Mouse (Mus musculus) regulatory T cell (primary cell): ENCODE data around the gene Oscar.

Source experiments
- in situ Hi-C: fragments of 300-600 bp; cut with MboI, MseI; formaldehyde crosslinking; loops from one replicate; pipeline ENCODE4 v1.15.1; 2025; ENCODE audit warnings: high pct_unique_total_duplicates

Oscar gene

DNA sequence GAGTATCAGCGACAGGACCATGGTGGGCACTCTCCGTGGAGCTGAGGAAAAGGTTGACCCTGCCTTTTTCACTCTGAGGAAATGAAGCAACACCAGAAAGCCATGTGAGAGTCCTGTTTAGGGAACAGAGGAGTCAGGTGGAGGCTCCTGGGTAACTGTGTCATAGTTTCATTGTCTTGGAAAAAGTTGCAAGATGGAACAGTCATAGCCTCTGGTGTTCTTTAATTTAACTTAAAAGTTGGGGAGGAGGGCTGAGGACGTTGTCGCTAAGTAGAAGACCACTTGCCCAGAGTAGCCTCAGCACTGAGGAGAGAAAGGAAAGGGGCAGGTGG lies at the start of gene Oscar:
Gene Oscar (minus strand): TSS at position 101 of the 332 bp plus-strand sequence.
- in situ Hi-C loops: loop anchor here (25.0 kb wide), 2 partner anchors 221 to 521 kb away; partner anchors contain the start of genes Gm15448, Leng8 and Pira2

- in situ Hi-C loops: no loop called here
Observed at GRCm38 (mm10) chr7:3665215-3666114, 49.5 kb upstream of the Oscar start, which contains the start of gene Leng1. Gene Leng1, minus strand, starts transcription at chr7:3665840.

DNA sequence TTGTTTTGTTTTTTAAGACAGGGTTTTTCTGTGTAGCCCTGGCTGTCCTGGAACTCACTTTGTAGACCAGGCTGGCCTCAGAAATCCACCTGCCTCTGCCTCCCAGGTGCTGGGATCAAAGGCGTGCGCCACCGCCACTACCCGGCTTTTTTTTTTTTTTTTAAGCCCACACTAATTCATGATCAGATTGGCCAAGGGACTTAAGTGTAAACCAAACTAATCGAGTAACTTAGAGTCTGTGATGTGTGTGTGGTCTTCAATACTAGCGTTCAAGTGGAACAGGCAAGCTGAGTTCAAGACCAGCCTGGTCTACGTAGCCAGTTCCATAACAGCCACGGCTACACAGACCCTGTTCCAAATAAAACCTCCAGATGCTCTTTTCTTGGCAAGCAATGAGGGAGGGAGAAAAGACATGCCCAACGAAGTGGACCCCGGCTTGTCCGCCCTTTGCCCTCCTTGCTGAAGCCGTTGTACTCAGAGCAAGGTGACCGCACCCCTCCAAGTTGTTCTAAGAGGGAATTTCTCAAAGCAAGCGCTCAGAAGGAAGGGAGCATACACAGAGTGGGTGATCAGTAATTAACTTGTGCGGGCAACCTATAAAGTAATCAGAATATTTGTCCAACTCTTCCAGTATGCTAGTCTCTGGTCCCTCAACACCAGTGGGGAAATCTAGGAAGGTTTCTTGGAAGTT lies 48.7 kb upstream of the Oscar start:
- in situ Hi-C loops: no loop called here

DNA sequence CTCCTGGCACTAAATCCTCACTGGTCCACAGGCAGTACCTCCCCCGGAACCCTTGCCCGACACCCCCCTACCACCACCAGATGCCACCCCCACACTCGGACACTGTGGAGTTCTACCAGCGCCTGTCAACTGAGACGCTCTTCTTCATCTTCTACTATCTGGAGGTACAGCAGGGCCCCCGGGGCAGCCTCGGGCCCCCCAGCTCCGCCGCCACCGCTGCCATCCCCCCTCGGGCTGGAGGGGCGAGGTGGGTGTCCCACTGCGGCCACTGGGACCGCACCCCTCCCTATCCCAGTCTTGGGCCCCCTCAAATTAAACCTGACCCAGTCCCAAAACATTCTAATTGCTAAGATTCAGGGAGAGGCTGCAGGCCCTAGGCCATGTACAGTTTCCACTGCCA lies 42.6 kb upstream of the Oscar start:
- in situ Hi-C loops: no loop called here

GRCm38 (mm10) chr7:3656966-3657365 lies 41.0 kb upstream of the Oscar start:
- in situ Hi-C loops: no loop called here

DNA sequence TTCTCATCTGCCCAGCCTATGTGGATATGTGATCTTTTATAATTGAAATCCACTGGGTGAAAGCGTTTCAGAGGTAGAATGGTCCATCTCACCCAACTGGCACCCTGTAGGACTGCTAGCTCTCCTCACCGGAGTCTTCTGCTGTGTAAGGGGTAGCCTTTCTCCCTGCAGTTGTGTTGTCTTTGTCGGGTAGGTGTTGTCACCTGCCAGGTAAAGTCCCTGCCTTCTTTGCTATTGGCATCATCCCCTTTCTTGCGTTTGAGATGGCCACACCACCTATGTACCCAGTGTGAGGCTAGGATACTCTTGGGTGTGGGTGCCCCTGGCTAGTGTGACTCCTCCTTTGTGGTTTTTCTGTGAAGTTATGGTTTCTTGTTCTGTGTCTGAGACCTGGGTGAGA lies 30.7 kb upstream of the Oscar start:
- in situ Hi-C loops: no loop called here

DNA sequence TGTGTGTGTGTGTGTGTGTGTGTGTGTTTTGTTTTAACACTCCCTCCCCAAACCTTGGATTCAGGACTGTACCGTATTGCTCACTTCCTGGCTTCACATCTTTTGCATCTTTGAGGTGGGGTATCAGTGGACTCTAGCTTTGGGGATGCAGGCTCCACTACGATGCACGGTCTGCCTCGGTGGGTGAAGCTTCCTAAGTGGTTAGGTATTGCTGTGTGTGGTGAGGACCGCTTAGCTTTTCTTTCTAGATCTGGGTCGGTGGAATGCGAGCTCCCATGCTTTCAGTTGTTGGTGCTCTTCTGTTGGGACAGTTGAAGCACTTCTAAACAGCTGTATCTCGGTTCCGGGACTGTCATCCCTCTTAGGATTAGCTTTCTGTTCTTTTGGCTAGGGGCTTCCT lies 30.2 kb upstream of the Oscar start:
- in situ Hi-C loops: no loop called here

- in situ Hi-C loops: no loop called here
Observed at GRCm38 (mm10) chr7:3645488-3646025, 29.6 kb upstream of the Oscar start.

DNA sequence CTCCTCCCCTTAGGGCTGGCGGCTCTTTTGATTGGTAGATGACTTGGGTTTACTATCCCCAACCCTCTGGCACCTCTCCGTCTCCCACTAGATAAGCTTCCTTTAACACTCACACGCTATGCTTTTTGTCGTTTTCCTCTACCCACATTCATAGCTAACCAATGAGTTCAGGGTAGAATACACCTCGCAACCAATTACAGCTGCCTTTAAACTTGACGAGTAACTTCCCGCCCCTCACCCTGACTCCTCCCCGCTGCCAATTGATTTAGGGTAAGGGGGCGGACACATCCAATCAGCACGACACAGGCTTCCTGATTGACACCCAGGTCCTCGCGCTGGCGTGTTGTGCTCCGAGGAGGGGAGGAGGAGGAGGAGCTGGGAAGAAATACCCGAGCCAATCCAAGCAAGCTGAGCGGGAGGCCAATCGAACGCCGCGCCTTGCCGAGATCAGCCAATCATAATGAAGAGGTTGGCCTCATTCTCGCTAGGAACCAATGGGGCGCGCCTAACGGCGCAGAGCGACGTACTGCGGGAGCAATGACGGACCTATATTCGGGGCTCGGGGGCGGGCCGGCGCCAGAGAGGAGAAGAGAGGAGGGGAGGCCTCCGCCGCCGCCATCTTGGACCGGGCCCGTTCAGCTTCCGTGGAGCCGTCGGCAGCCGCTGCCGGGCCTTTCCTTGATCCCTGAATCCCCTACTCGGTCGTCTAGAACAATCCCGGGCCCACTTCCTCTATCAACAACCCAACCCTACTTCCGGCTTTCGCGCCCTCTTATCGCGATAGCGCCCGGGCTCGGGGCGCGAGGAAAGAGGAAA lies 28.9 kb upstream of the Oscar start, which contains the start of gene Cnot3:
Gene Cnot3 (plus strand): TSS at position 597 of the 816 bp plus-strand sequence.
- in situ Hi-C loops: no loop called here

DNA sequence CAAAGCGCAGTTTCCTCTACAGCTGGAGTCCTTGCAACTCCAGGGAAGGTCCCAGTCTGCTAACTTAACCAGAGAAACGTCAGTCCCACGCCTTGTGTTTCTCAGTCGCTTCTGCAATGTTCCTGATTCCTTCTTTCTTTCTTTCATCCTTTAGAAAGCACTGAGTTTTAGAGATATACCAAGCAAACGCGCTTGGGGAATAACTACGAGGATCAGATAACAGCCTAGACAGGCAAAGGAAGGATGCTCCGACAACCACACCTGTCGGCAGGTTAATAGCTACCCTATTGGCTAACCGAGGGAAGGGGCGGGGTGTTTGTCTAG lies 28.4 kb upstream of the Oscar start:
- in situ Hi-C loops: no loop called here

DNA sequence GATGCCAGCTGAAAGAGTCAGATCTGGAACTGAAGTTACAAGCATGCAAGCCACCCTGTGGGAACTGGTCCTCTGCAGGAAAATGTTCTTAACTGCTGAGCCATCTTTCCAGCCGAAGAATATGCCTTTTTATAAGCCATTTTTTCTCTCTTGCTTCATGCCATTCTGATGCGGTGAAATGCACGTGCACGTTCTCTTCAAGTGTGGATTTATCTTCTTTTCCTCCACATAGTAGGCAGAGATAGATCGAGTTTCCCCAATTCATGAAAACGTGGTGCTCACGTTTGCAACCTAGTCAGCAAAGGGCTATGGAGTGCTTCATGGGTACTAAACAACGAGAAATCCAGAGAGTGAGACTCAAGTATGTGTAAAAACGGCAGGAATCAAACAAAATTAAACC lies 27.9 kb upstream of the Oscar start:
- in situ Hi-C loops: no loop called here

DNA sequence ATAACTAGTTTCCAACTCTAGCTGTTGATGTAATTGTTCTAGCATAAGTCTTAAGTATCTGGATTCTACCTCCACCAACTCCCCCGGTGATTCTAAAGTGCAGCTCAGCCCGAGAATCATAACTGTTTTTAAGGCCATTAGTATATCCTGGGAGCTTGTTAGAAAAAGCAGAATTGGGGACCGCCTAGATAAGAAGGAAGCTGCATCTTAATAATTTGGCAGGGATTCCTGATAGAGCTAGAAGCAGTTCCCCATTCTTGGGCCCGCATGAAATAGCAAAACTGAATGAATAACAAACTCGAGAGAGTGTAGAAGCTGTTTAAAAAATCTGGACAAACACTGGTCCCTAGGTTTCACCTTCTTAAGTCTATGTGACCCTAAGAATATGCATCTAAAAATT lies 27.5 kb upstream of the Oscar start:
- in situ Hi-C loops: no loop called here

DNA sequence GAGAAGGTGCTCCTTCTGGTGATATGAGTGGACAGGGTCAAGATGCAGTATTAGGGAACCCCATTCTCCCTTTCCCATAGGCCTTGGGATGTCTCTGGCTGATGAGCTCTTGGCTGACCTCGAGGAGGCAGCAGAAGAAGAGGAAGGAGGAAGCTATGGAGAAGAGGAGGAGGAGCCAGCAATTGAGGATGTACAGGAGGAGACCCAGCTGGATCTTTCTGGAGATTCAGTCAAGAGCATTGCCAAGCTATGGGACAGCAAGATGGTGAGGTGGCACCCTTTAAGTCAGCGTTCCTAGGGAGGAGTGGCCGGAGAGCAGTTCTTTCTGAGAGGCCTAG lies 14.5 kb upstream of the Oscar start:
- in situ Hi-C loops: loop anchor here (5.0 kb wide), 1 partner anchor 72 kb away; the partner anchor contains the start of gene Rps9

- in situ Hi-C loops: loop anchor here (5.0 kb wide), 1 partner anchor 72 kb away; the partner anchor contains the start of gene Rps9
Observed at GRCm38 (mm10) chr7:3629543-3630477, 13.9 kb upstream of the Oscar start, which contains the start of the genes Tfpt and Prpf31. Gene Tfpt, minus strand, starts transcription at chr7:3629929. Gene Prpf31, plus strand, starts transcription at chr7:3629985.

DNA sequence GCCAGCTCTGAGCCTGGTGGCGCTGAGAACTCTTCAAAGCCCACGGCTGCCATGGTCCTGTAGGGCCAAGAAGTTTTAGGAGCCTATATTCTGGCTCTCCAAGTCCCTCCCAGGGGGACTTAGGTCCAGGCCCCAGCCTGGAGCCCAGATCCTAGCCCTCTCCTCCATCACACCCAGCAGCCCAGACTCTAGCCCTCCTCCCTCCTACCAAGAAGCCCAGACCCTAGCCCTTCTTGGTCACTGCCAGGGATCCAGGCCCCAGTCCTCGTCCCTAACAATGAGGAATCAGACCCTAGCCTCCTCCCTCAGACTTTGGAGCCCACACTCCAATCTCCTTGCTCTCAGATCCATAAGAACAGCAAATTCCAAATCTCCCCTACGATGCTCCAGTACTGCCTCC lies 13.1 kb upstream of the Oscar start:
- in situ Hi-C loops: no loop called here

- in situ Hi-C loops: loop anchor here (25.0 kb wide), 2 partner anchors 220 to 520 kb away; partner anchors contain the start of genes Gm15448, Leng8 and Pira2
Observed at GRCm38 (mm10) chr7:3617242-3617995, 1.5 kb upstream of the Oscar start, which contains the start of gene Ndufa3. Gene Ndufa3, plus strand, starts transcription at chr7:3617373.

GRCm38 (mm10) chr7:3616389-3617241 lies 658 bp upstream of the Oscar start:
- in situ Hi-C loops: loop anchor here (25.0 kb wide), 2 partner anchors 221 to 521 kb away; partner anchors contain the start of genes Gm15448, Leng8 and Pira2

GRCm38 (mm10) chr7:3614021-3614420 lies 1.9 kb downstream of the Oscar start:
- in situ Hi-C loops: loop anchor here (25.0 kb wide), 2 partner anchors 223 to 523 kb away; partner anchors contain the start of genes Gm15448, Leng8 and Pira2
